Mouse (Mus musculus): ENCODE measurements around the gene Gm14862. TPM values are rescaled to one million over a fixed set of nuclear protein-coding genes. Genes with fewer than 3 reads are reported as not detected.

Gm14862 gene
- polyA plus RNA-seq, 1 experiment from 2014 or later, result not detected

GRCm38 (mm10) chrX:9259267-9259666, 2.6 kb upstream of the Gm14862 start:
- Histone ChIP-seq H3K4me3 (no peak overlapping the region), H3K4me2 (replicated peaks) (no peak overlapping the region), H3K27me3 (no peaks in the 10 kb centered on the region), H3K27ac (replicated peaks) (no peak overlapping the region), H3K9me3 (no peaks in the 10 kb centered on the region), H3K9ac (replicated peaks) (no peak overlapping the region), H3K36me3 (no peaks in the 10 kb centered on the region), H3K4me1 (no peaks in the 10 kb centered on the region)
- WGBS, result 83% methylated on average over 1 of the region's 1 CpGs
- no peak for ATAC-seq (replicated peaks)

GRCm38 (mm10) chrX:9257831-9258230, 1.1 kb upstream of the Gm14862 start:
- no peaks in the 10 kb centered on the region for H3K27me3 ChIP-seq
- H3K27ac ChIP-seq (replicated peaks), result no peak overlapping the region
- H3K4me1 ChIP-seq, result no peaks in the 10 kb centered on the region
- H3K4me2 ChIP-seq (replicated peaks), result no peak overlapping the region
- no peak overlapping the region for H3K9ac ChIP-seq (replicated peaks)
- no peaks in the 10 kb centered on the region for H3K9me3 ChIP-seq
- no peak for ATAC-seq (replicated peaks)
- no peak overlapping the region for H3K4me3 ChIP-seq
- no peaks in the 10 kb centered on the region for H3K36me3 ChIP-seq
- 95% methylated on average over 7 of the region's 7 CpGs for WGBS

GRCm38 (mm10) chrX:9254901-9255300, 1.8 kb downstream of the Gm14862 start:
- no peak for ATAC-seq (replicated peaks)

GRCm38 (mm10) chrX:9253990-9254389, 2.7 kb downstream of the Gm14862 start:
- Histone ChIP-seq H3K27ac (replicated peaks) (no peak overlapping the region), H3K27me3 (no peaks in the 10 kb centered on the region), H3K9me3 (no peaks in the 10 kb centered on the region), H3K4me1 (peaks cover 2% of the 10 kb centered on the region; the same call in 1 of the 2 replicates), H3K9ac (replicated peaks) (no peak overlapping the region), H3K36me3 (no peaks in the 10 kb centered on the region), H3K4me3 (no peak overlapping the region), H3K4me2 (replicated peaks) (no peak overlapping the region)
- WGBS, result 84% methylated on average over 10 of the region's 10 CpGs
- no peak for ATAC-seq (replicated peaks)

More at GRCm38 (mm10) chrX:9254901-9255300, 1.8 kb downstream of the Gm14862 start:
- Histone ChIP-seq H3K4me3 (no peak overlapping the region), H3K36me3 (no peaks in the 10 kb centered on the region), H3K9me3 (no peaks in the 10 kb centered on the region), H3K27ac (replicated peaks) (no peak overlapping the region), H3K27me3 (no peaks in the 10 kb centered on the region), H3K4me1 (no peaks in the 10 kb centered on the region), H3K4me2 (replicated peaks) (no peak overlapping the region), H3K9ac (replicated peaks) (no peak overlapping the region)
- 85% methylated on average over 3 of the region's 3 CpGs for WGBS

- Histone ChIP-seq H3K9ac (replicated peaks) (no peak overlapping the region), H3K9me3 (no peaks in the 10 kb centered on the region), H3K27ac (replicated peaks) (0 out of 2 replicates have a peak overlapping the region, but pooled peaks have one; percentile 8), H3K27me3 (no peaks in the 10 kb centered on the region), H3K4me2 (replicated peaks) (no peak overlapping the region), H3K36me3 (no peaks in the 10 kb centered on the region), H3K4me3 (no peak overlapping the region), H3K4me1 (peaks cover 13% of the 10 kb centered on the region; the same call in 1 of the 2 replicates)
- 30% methylated on average over 5 of the region's 5 CpGs for WGBS
- peak; percentile 72 for ATAC-seq (replicated peaks)
Measured at GRCm38 (mm10) chrX:9248911-9249310, 7.8 kb downstream of the Gm14862 start.

- Histone ChIP-seq H3K27ac (replicated peaks) (no peak overlapping the region; the same call in 1 of the 2 replicates), H3K9me3 (no peaks in the 10 kb centered on the region), H3K27me3 (no peaks in the 10 kb centered on the region), H3K4me3 (no peak overlapping the region), H3K4me1 (peaks cover 22% of the 10 kb centered on the region; the same call in 1 of the 2 replicates), H3K36me3 (no peaks in the 10 kb centered on the region), H3K9ac (replicated peaks) (no peak overlapping the region), H3K4me2 (replicated peaks) (no peak overlapping the region)
- 62% methylated on average over 12 of the region's 12 CpGs for WGBS
- peak; percentile 57 for ATAC-seq (replicated peaks)
Measured at GRCm38 (mm10) chrX:9244603-9245336, 11.9 kb downstream of the Gm14862 start.

- Histone ChIP-seq H3K9ac (replicated peaks) (no peak overlapping the region), H3K9me3 (no peaks in the 10 kb centered on the region), H3K4me1 (peaks cover 15% of the 10 kb centered on the region; the same call in 1 of the 2 replicates), H3K27me3 (no peaks in the 10 kb centered on the region), H3K4me3 (no peak overlapping the region), H3K27ac (replicated peaks) (peak overlapping the region; percentile 69), H3K4me2 (replicated peaks) (no peak overlapping the region), H3K36me3 (no peaks in the 10 kb centered on the region)
- peak; percentile 71 for ATAC-seq (replicated peaks)
- 45% methylated on average over 8 of the region's 8 CpGs for WGBS
Measured at GRCm38 (mm10) chrX:9243381-9243864, 13.3 kb downstream of the Gm14862 start.

- no peaks in the 10 kb centered on the region for H3K36me3 ChIP-seq
- ATAC-seq (replicated peaks), result no peak; the same call in 1 of the 2 replicates
Measured at GRCm38 (mm10) chrX:9240737-9241591, 15.7 kb downstream of the Gm14862 start.

GRCm38 (mm10) chrX:9227105-9227504, 29.6 kb downstream of the Gm14862 start:
- H3K4me3 ChIP-seq, result no peak overlapping the region
- H3K9me3 ChIP-seq, result no peaks in the 10 kb centered on the region
- H3K27ac ChIP-seq (replicated peaks), result no peak overlapping the region
- no peaks in the 10 kb centered on the region for H3K27me3 ChIP-seq
- no peaks in the 10 kb centered on the region for H3K4me1 ChIP-seq
- H3K9ac ChIP-seq (replicated peaks), result no peak overlapping the region
- 70% methylated on average over 2 of the region's 2 CpGs for WGBS
- no peaks in the 10 kb centered on the region for H3K36me3 ChIP-seq
- ATAC-seq (replicated peaks), result no peak
- H3K4me2 ChIP-seq (replicated peaks), result no peak overlapping the region

More at GRCm38 (mm10) chrX:9240737-9241591, 15.7 kb downstream of the Gm14862 start:
- 45% methylated on average over 5 of the region's 5 CpGs for whole genome bisulfite sequencing
- no peak overlapping the region for H3K9ac ChIP-seq (replicated peaks)
- H3K4me3 ChIP-seq, result no peak overlapping the region
- no peaks in the 10 kb centered on the region for H3K9me3 ChIP-seq
- no peak overlapping the region for H3K4me2 ChIP-seq (replicated peaks)
- no peaks in the 10 kb centered on the region for H3K27me3 ChIP-seq
- peaks cover 14% of the 10 kb centered on the region; the same call in 1 of the 2 replicates for H3K4me1 ChIP-seq
- H3K27ac ChIP-seq (replicated peaks), result 0 out of 2 replicates have a peak overlapping the region, but pooled peaks have one; percentile 34

GRCm38 (mm10) chrX:9222412-9223221, 34.1 kb downstream of the Gm14862 start:
- Histone ChIP-seq H3K27ac (replicated peaks) (no peak overlapping the region), H3K4me1 (no peaks in the 10 kb centered on the region), H3K4me3 (no peak overlapping the region), H3K4me2 (replicated peaks) (no peak overlapping the region), H3K9ac (replicated peaks) (no peak overlapping the region), H3K27me3 (no peaks in the 10 kb centered on the region), H3K36me3 (no peaks in the 10 kb centered on the region), H3K9me3 (no peaks in the 10 kb centered on the region)
- WGBS, result 90% methylated on average over 3 of the region's 3 CpGs
- no peak for ATAC-seq (replicated peaks)

GRCm38 (mm10) chrX:9221736-9222135, 35.0 kb downstream of the Gm14862 start:
- no peaks in the 10 kb centered on the region for H3K36me3 ChIP-seq
- H3K4me2 ChIP-seq (replicated peaks), result no peak overlapping the region
- no peak for ATAC-seq (replicated peaks)
- no peaks in the 10 kb centered on the region for H3K27me3 ChIP-seq
- no peak overlapping the region for H3K9ac ChIP-seq (replicated peaks)
- H3K4me1 ChIP-seq, result no peaks in the 10 kb centered on the region
- 85% methylated on average over 4 of the region's 4 CpGs for WGBS
- H3K4me3 ChIP-seq, result no peak overlapping the region
- no peaks in the 10 kb centered on the region for H3K9me3 ChIP-seq
- no peak overlapping the region for H3K27ac ChIP-seq (replicated peaks)

Measured in forebrain, embryonic 15.5 days (tissue).